Mouse (Mus musculus) megakaryocyte-erythroid progenitor cell, adult 5-6 weeks (primary cell): ENCODE results near the gene Grm1. TPM values are rescaled to one million over a fixed set of nuclear protein-coding genes. Genes with fewer than 3 reads are reported as not detected.

ENCODE experiments used
- ATAC-seq: replicated peaks from 2 replicates; pipeline ENCODE4 v1.8.0; 2016; ENCODE audit warnings: mild to moderate bottlenecking, inconsistent platforms; ENCODE audit not compliant: severe bottlenecking, poor library complexity, low FRiP score, low TSS enrichment
- total RNA-seq, 2 experiments: library from RNA; stranded (forward) in 1 of 2; stranded (reverse) in 1 of 2; fragments of 200-1000, 215-1000 nt in 1 of 2; fragments of >200 nt in 1 of 2; fragmentation: Nextera tagmentation in 1 of 2; gene quantifications; 2 replicates each; pipeline ENCODE4 v1.2.3; 2014 to 2017

Gene Grm1
- total RNA-seq, 2 experiments from 2014 or later = not detected

- no peak for ATAC-seq
Observed at GRCm38 (mm10) chr10:10744097-10744496, 338.1 kb downstream of the Grm1 start.

GRCm38 (mm10) chr10:10742172-10742571, 340.0 kb downstream of the Grm1 start:
- no peak for ATAC-seq

GRCm38 (mm10) chr10:10741314-10741713, 340.8 kb downstream of the Grm1 start:
- ATAC-seq = no peak

GRCm38 (mm10) chr10:10740729-10741128, 341.4 kb downstream of the Grm1 start:
- ATAC-seq = no peak

GRCm38 (mm10) chr10:10737041-10737681, 345.0 kb downstream of the Grm1 start:
- ATAC-seq = peak; percentile 95

DNA sequence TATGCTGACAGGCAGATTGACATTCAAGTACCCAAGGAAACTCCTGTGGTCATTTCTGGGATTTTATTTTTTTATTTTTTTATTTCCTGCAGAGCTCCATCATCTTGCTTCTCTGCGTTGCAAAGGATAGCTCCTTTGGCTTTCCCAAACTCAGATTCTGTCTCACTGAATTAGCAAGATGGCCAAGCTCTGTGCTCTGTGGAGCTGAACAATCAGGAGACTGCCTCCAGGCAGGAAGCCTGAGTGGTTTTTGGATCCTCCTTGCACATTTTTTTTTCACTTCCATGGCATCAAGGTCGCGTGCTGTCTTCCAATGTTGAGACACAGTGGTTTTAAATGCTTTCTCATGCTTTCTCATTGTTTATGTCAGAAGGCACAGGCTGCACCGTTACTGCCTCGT, 347.6 kb downstream of the Grm1 start:
- no peak for ATAC-seq

DNA sequence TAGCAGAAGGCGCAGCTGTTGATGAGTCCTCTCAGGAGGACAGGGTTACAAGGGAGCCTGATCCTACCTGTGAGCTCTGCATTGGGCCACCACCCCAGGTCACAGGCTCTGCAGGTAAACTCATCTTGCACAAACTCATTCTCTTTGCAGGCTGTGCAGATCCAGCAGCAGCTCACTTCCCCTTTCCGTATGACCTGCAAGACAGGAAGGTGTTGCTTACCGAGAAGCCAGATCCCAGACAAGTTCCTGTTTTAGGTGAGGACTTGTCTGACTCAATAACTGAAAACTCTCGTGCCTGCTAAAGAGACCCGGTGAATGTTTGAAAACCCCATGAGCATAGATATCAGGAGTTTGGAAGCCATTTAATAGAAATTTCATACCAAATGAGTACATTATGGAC, 349.1 kb downstream of the Grm1 start:
- ATAC-seq = no peak

DNA sequence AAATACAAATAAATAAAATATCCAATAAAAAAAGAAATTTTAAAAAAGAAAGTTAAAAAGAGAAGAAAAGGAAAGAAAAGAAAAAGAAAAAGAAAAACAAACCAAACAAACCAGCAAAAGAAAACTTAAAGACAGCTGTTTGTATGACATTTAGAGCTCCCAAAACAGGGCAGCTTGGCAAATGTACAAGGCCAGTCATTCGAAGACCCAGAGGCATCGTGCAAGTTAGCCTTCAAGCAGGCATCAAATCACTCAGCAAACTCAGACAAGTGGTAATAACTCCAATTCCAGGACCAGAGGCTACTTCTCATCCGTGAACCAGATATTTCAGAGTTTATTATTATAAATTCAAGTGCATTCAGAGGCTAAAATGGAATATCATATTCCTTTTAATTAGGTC, 355.7 kb downstream of the Grm1 start:
- ATAC-seq = no peak

DNA sequence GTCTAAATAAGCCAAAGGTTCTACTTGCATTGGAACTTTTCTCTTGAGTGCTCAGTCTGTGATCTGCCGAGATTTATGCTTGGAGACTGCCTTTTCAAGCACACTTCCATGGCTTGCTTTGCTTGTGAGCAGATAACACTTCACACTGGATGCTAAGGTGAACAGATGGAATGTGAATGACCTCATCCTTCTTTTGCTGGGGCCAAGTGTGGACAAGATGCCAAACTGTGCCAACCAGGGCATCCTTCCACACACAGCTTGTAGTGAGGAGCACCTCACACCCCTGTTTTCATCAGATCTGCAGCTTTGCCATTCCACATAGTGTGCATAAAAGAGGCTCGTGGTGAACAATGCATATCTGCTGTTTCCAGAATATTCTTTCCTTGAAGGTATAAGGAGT, 371.3 kb downstream of the Grm1 start:
- ATAC-seq = no peak

DNA sequence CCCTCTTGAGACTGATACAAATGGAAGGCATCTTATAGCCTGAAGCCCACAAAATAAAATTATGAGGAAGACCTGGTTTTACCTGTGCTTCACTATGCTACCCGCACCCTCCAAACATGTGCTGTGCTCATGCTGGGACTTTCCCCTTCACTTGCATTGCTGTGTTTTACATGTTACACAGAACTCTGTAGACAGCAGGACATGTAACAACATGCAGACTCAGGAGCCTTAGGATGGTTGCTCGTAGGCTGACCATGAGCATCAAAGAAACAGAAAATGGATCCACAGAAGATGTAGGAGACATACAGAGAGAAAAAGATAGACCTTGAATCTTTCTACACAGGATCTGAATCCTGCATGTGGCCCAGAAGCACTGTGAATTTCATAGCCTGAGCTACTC, 371.8 kb downstream of the Grm1 start:
- no peak for ATAC-seq

DNA sequence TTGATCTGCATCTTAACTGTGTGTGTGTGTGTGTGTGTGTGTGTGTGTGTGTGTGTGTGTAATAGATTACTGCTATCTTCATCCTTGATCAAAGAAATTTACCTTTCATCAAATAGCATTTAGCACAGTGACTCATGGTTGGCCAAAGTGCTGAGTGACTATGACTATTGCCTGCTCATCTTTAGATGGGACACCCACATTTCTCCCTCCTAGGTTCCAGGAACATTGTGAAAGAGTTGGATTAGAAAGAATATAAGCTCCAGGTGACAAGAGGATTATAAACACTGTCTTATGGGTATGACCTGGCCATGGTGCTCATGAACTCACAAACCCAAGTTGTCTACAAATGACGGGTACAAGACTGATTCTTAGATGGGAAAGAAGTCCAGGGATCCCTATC, 374.1 kb downstream of the Grm1 start:
- no peak for ATAC-seq

DNA sequence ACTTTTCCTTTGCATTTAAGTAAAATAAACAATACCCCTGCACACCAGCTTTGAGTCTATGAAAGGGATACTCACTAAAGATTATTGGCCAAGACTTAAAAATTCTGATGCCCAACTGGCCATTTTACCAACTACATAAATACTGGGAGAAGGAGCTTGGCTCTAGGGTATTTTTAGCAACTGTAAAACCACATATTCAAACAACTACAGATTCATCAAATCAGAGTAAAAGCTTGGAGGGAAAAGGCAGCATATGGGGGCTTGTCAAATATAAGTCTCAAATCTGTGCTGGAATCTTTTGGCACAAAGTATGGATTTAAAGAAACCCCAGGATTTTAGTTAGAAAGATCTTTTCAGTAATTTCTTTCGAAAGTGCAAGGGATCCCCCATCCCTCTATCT, 380.8 kb downstream of the Grm1 start:
- no peak for ATAC-seq

GRCm38 (mm10) chr10:10700903-10701302, 381.3 kb downstream of the Grm1 start:
- ATAC-seq = no peak

- ATAC-seq = no peak
Observed at GRCm38 (mm10) chr10:10697497-10697896, 384.7 kb downstream of the Grm1 start.

DNA sequence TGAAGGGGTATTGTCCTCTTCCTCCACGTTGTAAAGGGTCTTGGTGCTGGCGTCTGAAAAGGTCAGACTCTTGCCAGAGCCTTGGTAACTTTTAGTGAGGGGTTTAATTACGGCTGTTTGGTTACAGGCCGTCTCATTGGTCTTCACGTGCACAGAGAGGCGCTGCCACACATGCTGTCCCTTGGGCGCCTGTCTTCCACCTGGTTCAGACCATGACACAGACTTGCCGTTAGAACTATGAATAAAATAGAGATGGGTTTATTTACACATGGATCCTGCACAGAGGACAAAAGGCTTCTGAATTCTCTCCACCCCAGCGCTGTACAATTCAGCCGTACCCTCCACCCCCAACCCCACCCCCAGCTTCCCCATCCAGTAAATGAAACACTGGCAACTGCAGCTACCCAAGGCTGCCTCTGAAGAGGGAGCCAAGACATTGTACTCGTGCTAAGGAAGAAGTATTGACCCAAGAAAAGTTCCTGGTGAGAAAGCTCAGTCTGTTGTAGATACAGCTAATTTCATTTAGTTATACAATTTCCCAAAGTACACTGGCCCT, 392.4 kb downstream of the Grm1 start:
- ATAC-seq = no peak

- ATAC-seq = peak; percentile 63
Observed at GRCm38 (mm10) chr10:10688907-10689667, 393.1 kb downstream of the Grm1 start.

DNA sequence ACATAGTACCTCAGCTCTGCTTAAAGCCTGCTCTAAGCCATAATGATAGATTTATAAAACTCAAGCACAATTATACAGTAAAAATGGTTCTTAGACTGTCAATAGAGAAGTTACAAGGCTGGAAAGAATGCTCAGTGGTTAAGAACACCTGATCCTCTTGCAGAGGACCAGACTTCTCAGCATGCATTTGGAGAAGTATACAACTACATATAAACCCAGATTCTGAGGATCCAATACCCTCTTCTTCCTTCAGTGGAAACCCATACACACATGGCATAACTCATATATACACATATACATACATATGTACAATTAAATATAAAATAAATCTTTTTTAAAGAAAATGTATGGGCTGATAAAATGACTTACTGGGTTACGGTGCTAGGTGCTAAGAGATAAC, 401.1 kb downstream of the Grm1 start, which contains the start of gene Gm10944:
Gene Gm10944 (plus strand): TSS at position 301 of the 400 bp plus-strand sequence.
- no peak for ATAC-seq

DNA sequence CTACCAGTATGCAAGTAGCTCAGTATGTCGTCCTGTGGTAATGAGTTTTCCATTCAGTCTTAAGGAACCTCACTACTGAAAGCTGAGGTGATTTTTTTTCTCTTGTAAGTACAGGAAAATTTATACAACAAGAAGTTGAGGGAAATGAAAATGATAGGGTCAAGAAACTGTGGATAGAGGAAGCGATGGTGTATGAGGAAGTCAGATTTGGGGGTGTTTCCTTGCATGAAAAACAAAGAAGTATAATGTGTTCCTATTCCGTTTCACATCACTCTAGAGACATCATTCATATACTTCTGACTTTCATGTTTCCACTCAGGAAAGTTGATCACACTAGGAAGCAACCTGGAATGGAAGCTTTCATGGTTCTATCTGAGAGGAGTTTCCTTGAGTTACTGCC, 422.2 kb downstream of the Grm1 start:
- ATAC-seq = no peak

DNA sequence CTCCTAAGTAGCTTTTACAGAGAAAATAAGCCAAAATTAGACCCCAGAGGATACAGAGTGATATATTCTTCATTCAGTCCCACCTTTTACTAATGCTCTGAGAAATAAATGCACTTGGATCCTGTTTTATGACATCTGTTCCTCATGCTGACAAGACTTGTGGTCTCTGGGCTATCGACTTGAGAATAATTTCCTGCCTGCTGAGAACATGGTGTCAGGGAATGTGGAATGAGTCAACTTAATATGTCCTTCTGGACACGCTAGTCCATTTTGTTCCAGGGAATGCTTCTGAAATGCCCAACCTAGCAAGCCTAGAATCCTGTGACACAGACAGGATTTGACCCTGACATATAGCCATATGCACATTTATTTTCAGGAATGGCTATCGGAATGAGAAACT, 423.0 kb downstream of the Grm1 start:
- no peak for ATAC-seq

DNA sequence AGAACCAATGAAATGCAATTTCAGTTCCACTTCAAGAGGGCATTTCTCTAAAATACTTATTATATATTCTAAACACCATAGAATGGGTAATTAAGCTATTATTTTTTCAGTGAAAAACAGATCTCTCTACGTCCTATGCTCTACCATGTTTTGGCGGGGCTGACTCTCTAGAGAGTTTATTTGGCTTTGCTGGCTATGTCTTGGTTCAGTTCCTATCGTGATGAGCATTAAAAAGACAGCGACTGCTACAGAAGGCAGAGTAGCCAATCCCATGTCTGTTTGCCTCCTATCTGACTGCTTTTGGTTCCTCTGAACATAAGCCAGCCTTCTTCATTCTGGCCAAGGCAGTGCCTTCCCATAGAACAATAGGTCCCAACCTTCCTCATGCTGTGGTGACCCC, 425.5 kb downstream of the Grm1 start:
- ATAC-seq = no peak

- no peak for ATAC-seq
Observed at GRCm38 (mm10) chr10:10655991-10656390, 426.2 kb downstream of the Grm1 start.
